Mouse (Mus musculus) megakaryocyte, embryonic 14.5 days (primary cell): ENCODE data around the gene Misp.

Source experiments
- FLI1 ChIP-seq: IDR thresholded peaks from 2 replicates; pipeline ENCODE4 v1.6.1; 2012; ENCODE audit warnings: low read length, inconsistent platforms, mixed read lengths
- GATA1 ChIP-seq: IDR thresholded peaks from 3 replicates; pipeline ENCODE4 v1.6.1; 2012; ENCODE audit warnings: mixed read lengths, low read length, inconsistent platforms, borderline replicate concordance

DNA sequence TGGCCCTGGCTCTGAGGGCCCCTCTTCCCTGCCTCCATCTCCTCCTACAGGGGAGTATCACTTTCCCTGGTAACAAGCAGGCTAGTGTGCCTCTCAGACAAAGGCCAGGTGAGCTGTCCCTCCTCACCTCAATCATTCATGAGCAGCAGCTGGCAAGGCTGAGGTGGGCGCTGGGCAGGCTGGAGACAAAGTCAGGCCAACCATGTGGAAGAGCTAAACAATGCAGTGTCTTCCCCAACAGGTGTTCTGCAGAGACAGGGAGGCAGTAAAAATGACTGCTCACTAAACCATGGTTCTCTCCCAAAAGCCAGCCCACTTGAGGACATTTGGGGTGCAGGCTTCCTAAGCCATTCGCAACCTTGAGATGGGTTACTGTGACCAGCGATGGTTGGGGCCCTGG is 30.9 kb downstream of the Misp start:
- TF ChIP-seq GATA1 (no peak), FLI1 (no peak)
